Mouse (Mus musculus) olfactory bulb, adult 2 months (tissue): ENCODE measurements at regions not wholly inside any gene's neighbourhood (a gene's known extent, or its start where the extent isn't known, plus 50 kb on each side); places are given as distances from the start of the nearest gene placed in this dataset.

Experiments
- CTCF ChIP-seq: fragments of 200-500 bp; IDR thresholded peaks from 2 replicates; pipeline ENCODE4 v1.5.1; 2012; ENCODE audit warnings: low read depth, mild to moderate bottlenecking, low read length, moderate library complexity; ENCODE audit not compliant: insufficient read depth
- POLR2A ChIP-seq: fragments of 200-500 bp; IDR thresholded peaks from 2 replicates; pipeline ENCODE4 v1.6.1; 2012; ENCODE audit warnings: mild to moderate bottlenecking, low read depth, low read length, moderate library complexity; ENCODE audit not compliant: insufficient read depth

- TF ChIP-seq POLR2A (no peak), CTCF (no peak)
Observed at GRCm38 (mm10) chr1:88869885-88870284, 167.9 kb upstream of the Arl4c start.
